Mouse (Mus musculus): ENCODE results near the gene Emx2.

DNA sequence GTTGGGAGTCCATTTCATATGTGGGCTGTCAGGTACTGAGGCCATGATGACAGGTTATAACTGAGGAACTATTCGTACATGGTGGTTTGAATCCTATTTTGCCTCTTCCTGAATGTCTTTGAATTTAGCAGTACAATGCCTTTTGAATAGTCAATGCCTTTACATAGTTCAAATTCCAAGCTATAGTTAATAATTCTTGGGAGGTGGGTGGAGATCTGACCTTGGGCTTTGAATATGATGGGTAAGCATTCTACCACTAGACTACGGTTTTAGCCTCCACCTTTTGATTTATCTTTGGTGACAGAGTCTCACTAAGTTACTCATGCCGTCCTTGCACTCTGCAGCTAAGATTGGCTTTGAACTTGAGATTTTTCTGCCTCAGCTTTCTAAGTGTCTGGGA is 55.0 kb downstream of the Emx2 start:
- TF ChIP-seq POLR2A (IDR thresholded peaks at IDR 0.05; ENCODE audit: low read depth, low read length) (no peak), CTCF (conservative IDR thresholded peaks at IDR 0.05; ENCODE audit: insufficient read depth, insufficient read length, low read depth, low read length) (no peak)
